Mouse (Mus musculus) bone marrow macrophage, adult 2 months (primary cell): ENCODE data around the gene Dnajb3.

Experiments
- CTCF ChIP-seq: IDR thresholded peaks from 2 replicates; pipeline ENCODE4 v1.5.1; 2012; ENCODE audit warnings: low read depth, mild to moderate bottlenecking, low read length, moderate library complexity
- POLR2A ChIP-seq: IDR thresholded peaks from 2 replicates; pipeline ENCODE4 v1.6.1; 2012; ENCODE audit warnings: mild to moderate bottlenecking, low read depth, low read length, borderline replicate concordance

- no peak for TF ChIP-seq CTCF
- no peak for TF ChIP-seq POLR2A
Measured at GRCm38 (mm10) chr1:88179657-88180056, 25.9 kb downstream of the Dnajb3 start.
